Mouse (Mus musculus) heart, adult 9 months (tissue): ENCODE measurements around the gene Tpst1.

Source experiments
- DNase-seq, 2 experiments: peaks; one replicate each; pipeline ENCODE4 v3.0.0; 2022; ENCODE audit warnings: low spot score in 2 of 2

The Tpst1 gene

GRCm38 (mm10) chr5:130052510-130052909 lies 20.6 kb upstream of the Tpst1 start:
- DNase-seq, result peak in 1 of 2 experiments; percentile 54

GRCm38 (mm10) chr5:130052955-130053354 lies 20.2 kb upstream of the Tpst1 start:
- DNase-seq, result no peak

- no peak for DNase-seq
These were observed 17.4 kb upstream of the Tpst1 start for GRCm38 (mm10) chr5:130055688-130056087.

GRCm38 (mm10) chr5:130056303-130056702 lies 16.8 kb upstream of the Tpst1 start:
- DNase-seq, result no peak

GRCm38 (mm10) chr5:130059413-130060328 lies 13.5 kb upstream of the Tpst1 start:
- peak; percentile 72 to 74 for DNase-seq

GRCm38 (mm10) chr5:130060329-130060665 lies 12.8 kb upstream of the Tpst1 start:
- no peak for DNase-seq

- peak; percentile 57 to 77 for DNase-seq
These were observed 11.0 kb upstream of the Tpst1 start for GRCm38 (mm10) chr5:130062096-130062495.

- no peak for DNase-seq
These were observed 9.4 kb upstream of the Tpst1 start for GRCm38 (mm10) chr5:130063760-130064159.

GRCm38 (mm10) chr5:130065579-130065978 lies 7.5 kb upstream of the Tpst1 start:
- no peak for DNase-seq

GRCm38 (mm10) chr5:130067841-130068264 lies 5.3 kb upstream of the Tpst1 start:
- DNase-seq, result no peak

- no peak for DNase-seq
These were observed 1.4 kb downstream of the Tpst1 start for GRCm38 (mm10) chr5:130074491-130074890.

GRCm38 (mm10) chr5:130076396-130076795 lies 3.3 kb downstream of the Tpst1 start:
- peak in 1 of 2 experiments; percentile 43 for DNase-seq

GRCm38 (mm10) chr5:130078096-130078833 lies 5.1 kb downstream of the Tpst1 start:
- no peak for DNase-seq

GRCm38 (mm10) chr5:130078834-130079156 lies 5.7 kb downstream of the Tpst1 start:
- no peak for DNase-seq

GRCm38 (mm10) chr5:130079202-130080050 lies 6.3 kb downstream of the Tpst1 start:
- peak; percentile 95 for DNase-seq

- no peak for DNase-seq
These were observed 7.0 kb downstream of the Tpst1 start for GRCm38 (mm10) chr5:130080051-130080681.

GRCm38 (mm10) chr5:130081181-130081881 lies 8.2 kb downstream of the Tpst1 start:
- DNase-seq, result no peak

GRCm38 (mm10) chr5:130082431-130082830 lies 9.3 kb downstream of the Tpst1 start:
- DNase-seq, result no peak

GRCm38 (mm10) chr5:130084271-130084670 lies 11.1 kb downstream of the Tpst1 start:
- no peak for DNase-seq

GRCm38 (mm10) chr5:130088008-130088407 lies 14.9 kb downstream of the Tpst1 start:
- DNase-seq, result no peak

GRCm38 (mm10) chr5:130088612-130089011 lies 15.5 kb downstream of the Tpst1 start:
- no peak for DNase-seq
